Mouse (Mus musculus) forebrain, embryonic 11.5 days (tissue): ENCODE measurements at regions not wholly inside any gene's neighbourhood (a gene's known extent, or its start where the extent isn't known, plus 50 kb on each side); places are given as distances from the start of the nearest gene placed in this dataset.

Experiments used
- ATAC-seq: fragments of 200-750 bp; cut with Nextera tagmentation; replicated peaks from 2 replicates; pipeline ENCODE4 v1.8.0; 2017; ENCODE audit warnings: moderate TSS enrichment; ENCODE audit not compliant: low FRiP score
- DNase-seq: peaks from one replicate; pipeline ENCODE4 v3.0.0-alpha.2; 2017; ENCODE audit warnings: low spot score
- H3K27ac ChIP-seq: fragments of 300-500 bp; sonication (generic); 2 replicates; pipeline ENCODE4 v1.5.1; 2014; ENCODE audit warnings: low read depth, low read length
- H3K27me3 ChIP-seq: fragments of 300-500 bp; sonication (generic); 2 replicates; pipeline ENCODE4 v1.6.1; 2014; ENCODE audit warnings: mild to moderate bottlenecking, low read length, mixed read lengths; ENCODE audit not compliant: control insufficient read depth, insufficient read depth
- H3K36me3 ChIP-seq: fragments of 300-500 bp; sonication (generic); 2 replicates; pipeline ENCODE4 v1.6.1; 2014; ENCODE audit warnings: mild to moderate bottlenecking, low read length, moderate library complexity, mixed read lengths; ENCODE audit not compliant: control insufficient read depth, insufficient read depth
- H3K4me1 ChIP-seq: fragments of 300-500 bp; sonication (generic); replicated peaks from 2 replicates; pipeline ENCODE4 v1.6.1; 2014; ENCODE audit warnings: low read length, mixed read lengths; ENCODE audit not compliant: control insufficient read depth, insufficient read depth
- H3K4me2 ChIP-seq: fragments of 300-500 bp; sonication (generic); 2 replicates; pipeline ENCODE4 v1.6.1; 2014; ENCODE audit warnings: low read depth, mild to moderate bottlenecking, low read length, moderate library complexity, mixed read lengths; ENCODE audit not compliant: severe bottlenecking
- H3K4me3 ChIP-seq: fragments of 300-500 bp; sonication (generic); 2 replicates; pipeline ENCODE4 v1.5.1; 2014; ENCODE audit warnings: low read depth, low read length
- H3K9ac ChIP-seq: fragments of 300-500 bp; sonication (generic); 2 replicates; pipeline ENCODE4 v1.6.1; 2014; ENCODE audit warnings: low read length
- H3K9me3 ChIP-seq: fragments of 300-500 bp; sonication (generic); 2 replicates; pipeline ENCODE4 v1.6.1; 2016; ENCODE audit warnings: low read length, mixed read lengths; ENCODE audit not compliant: control insufficient read depth
- WGBS: fragments of 180-500 bp; shearing (Covaris S2); extraction: QIAGEN DNeasy Blood & Tissue Kit; methylation state at CpG from one replicate; pipeline ENCODE4 v1.1.7; 2014; 5-methylcytosine and 5-hydroxymethylcytosine counted together

DNA sequence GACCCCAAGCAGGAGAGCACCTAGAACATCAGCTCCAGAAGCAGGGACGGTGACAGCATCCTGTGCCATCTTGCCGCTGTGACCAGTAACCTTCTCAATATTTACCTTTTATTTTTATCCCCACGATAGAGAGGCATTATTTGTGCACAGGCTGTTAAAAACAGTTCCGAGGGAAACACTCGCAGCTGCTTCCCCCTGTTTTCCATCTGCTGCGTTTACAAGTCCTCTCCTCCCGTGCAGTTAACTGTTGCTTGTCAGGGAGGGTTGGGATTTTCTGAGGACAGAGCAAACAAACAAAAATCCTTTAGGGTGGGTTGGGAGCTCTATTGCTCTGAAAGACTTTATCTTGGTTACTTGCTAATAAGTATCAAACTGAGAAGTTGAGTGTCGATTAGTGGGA is 105.4 kb upstream of the Smyd2 start:
- ATAC-seq: no peak
- Histone ChIP-seq H3K4me1 (no peaks in the 10 kb centered on the region), H3K27ac (no peak overlapping the region), H3K27me3 (no peaks in the 10 kb centered on the region), H3K4me3 (no peak overlapping the region), H3K4me2 (no peak overlapping the region), H3K36me3 (no peaks in the 10 kb centered on the region), H3K9ac (no peak overlapping the region), H3K9me3 (no peaks in the 10 kb centered on the region)
- WGBS: 57% methylated on average over 8 of the region's 8 CpGs
- no peak for DNase-seq

DNA sequence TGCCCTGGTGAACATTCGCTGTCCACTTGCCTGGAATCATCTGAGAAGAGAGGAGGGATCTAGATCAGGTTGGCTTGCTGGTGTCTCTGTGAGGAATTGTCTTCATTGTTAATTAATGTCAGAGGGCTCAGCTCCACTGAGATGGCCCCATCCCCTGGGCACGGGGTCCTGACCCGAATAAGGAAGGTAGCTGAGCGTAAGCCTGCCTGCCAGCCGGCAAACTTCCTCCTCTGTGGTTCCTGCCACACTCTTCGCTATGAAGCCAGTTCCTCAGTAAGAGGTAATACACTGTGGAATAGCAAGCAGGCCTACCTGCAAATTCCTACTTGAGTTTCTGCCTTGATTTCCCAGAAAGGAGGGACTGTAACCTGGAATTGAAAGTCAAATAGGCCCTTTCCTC is 87.3 kb upstream of the Smyd2 start:
- Histone ChIP-seq H3K36me3 (no peaks in the 10 kb centered on the region), H3K9ac (no peak overlapping the region), H3K4me1 (peaks cover 4% of the 10 kb centered on the region; the same call in 1 of the 2 replicates), H3K27me3 (no peaks in the 10 kb centered on the region), H3K27ac (no peak overlapping the region), H3K4me3 (no peak overlapping the region), H3K9me3 (no peaks in the 10 kb centered on the region), H3K4me2 (no peak overlapping the region)
- ATAC-seq (no peak), DNase-seq (no peak)
- WGBS: 78% methylated on average over 6 of the region's 6 CpGs

DNA sequence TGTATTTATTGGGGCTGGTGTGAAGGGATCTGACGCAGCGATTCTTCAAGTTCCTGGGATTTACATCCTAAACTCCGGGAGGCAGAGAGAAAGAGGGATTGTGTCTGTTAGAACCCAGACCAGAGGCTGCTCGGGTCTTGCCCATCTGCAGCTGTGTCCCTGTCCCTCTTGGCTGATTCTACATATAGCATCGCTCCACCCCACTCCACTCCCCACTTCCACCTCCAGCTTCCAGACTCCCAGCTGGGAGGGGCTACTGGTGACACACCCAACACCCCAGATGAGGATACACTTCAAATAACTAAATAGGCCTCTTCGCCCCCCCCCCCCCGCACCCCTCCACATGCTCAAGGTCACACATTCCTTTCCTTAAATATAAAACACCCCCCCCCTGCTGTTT is 85.1 kb upstream of the Smyd2 start:
- whole genome bisulfite sequencing: 73% methylated on average over 7 of the region's 7 CpGs
- DNase-seq: no peak
- no peak overlapping the region for H3K27ac ChIP-seq

DNA sequence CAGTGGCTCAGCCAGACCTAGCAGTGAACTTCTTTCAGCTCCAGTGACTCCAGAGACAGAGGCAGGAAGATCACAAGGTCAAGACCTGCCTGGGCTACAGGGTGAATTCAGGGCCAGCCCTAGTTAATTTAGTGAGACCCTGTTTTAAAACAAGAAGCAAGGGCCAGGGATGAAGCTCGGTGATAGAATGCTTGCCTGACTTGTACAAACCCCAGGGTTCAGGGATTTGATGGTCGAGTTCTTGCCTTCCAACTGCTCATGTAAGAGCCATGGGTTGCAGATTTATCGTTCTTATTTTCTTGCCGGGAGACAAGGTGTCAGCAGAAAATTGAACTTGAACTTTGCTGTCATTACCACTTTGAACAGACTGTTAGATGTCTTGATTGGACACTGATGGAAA is 78.9 kb upstream of the Smyd2 start:
- no peak overlapping the region for H3K27ac ChIP-seq
- H3K4me3 ChIP-seq: no peak overlapping the region
- 83% methylated on average over 4 of the region's 4 CpGs for WGBS
- no peaks in the 10 kb centered on the region for H3K4me1 ChIP-seq
- H3K9ac ChIP-seq: no peak overlapping the region
- DNase-seq: no peak
- H3K4me2 ChIP-seq: no peak overlapping the region
- no peaks in the 10 kb centered on the region for H3K36me3 ChIP-seq
- no peak for ATAC-seq
- no peaks in the 10 kb centered on the region for H3K27me3 ChIP-seq
- H3K9me3 ChIP-seq: no peaks in the 10 kb centered on the region

More for the DNA sequence above, 85.1 kb upstream of the Smyd2 start:
- no peak for ATAC-seq
- peaks cover 4% of the 10 kb centered on the region; the same call in 1 of the 2 replicates for H3K4me1 ChIP-seq
- no peaks in the 10 kb centered on the region for H3K9me3 ChIP-seq
- no peak overlapping the region for H3K4me3 ChIP-seq
- no peak overlapping the region for H3K9ac ChIP-seq
- H3K36me3 ChIP-seq: no peaks in the 10 kb centered on the region
- H3K4me2 ChIP-seq: no peak overlapping the region
- H3K27me3 ChIP-seq: no peaks in the 10 kb centered on the region

DNA sequence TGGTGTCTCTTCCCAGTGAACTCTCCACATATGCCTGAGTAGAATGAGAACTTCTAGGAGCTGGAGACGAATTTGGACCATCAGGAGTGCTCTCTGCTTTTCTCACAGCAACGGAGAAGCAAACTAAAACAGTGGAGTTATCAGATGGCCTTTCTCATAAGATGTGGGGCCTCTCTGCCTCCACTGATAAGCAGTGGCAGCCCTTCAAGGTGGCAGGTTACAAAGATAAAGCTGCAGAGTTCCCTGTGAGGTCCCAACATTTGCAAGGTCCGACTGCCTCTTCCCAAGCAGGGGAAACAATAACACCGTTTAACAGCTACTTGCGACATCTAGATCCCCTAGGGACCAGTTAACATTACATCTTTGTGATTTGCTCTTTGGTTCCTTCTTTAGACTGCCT is 71.5 kb upstream of the Smyd2 start:
- no peaks in the 10 kb centered on the region for H3K36me3 ChIP-seq
- no peak overlapping the region for H3K9ac ChIP-seq
- 0 out of 2 replicates have a peak, but pooled peaks cover 1% of the 10 kb centered on the region for H3K4me1 ChIP-seq
- H3K4me3 ChIP-seq: no peak overlapping the region
- no peak overlapping the region for H3K4me2 ChIP-seq
- no peak overlapping the region for H3K27ac ChIP-seq
- no peak for DNase-seq
- no peaks in the 10 kb centered on the region for H3K27me3 ChIP-seq
- WGBS: 73% methylated on average over 5 of the region's 5 CpGs
- ATAC-seq: no peak
- H3K9me3 ChIP-seq: no peaks in the 10 kb centered on the region

DNA sequence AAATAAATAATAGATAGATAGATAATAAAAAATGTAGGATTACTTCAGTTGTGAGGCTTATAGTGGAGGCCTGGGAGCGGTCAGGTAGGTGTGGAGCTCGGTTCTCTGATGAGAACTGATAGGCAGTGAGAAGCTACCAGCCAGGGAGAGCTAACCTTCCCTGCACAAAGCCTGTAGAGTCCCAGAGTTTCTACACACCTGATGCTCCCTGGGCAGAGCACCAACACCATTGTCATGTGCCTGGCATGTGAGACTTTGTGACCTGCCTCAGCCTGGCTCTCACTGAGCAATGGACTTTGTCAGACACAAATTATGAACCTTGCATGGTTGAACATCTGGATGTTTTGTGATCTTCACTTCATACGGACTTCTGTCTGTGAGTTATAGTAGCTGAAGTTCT is 71.1 kb upstream of the Smyd2 start:
- DNase-seq: no peak
- WGBS: 88% methylated on average over 3 of the region's 3 CpGs
- no peaks in the 10 kb centered on the region for H3K9me3 ChIP-seq
- no peaks in the 10 kb centered on the region for H3K27me3 ChIP-seq
- H3K9ac ChIP-seq: no peak overlapping the region
- H3K4me3 ChIP-seq: no peak overlapping the region
- H3K4me1 ChIP-seq: 0 out of 2 replicates have a peak, but pooled peaks cover 1% of the 10 kb centered on the region
- no peak for ATAC-seq
- no peaks in the 10 kb centered on the region for H3K36me3 ChIP-seq
- H3K27ac ChIP-seq: no peak overlapping the region
- H3K4me2 ChIP-seq: no peak overlapping the region

DNA sequence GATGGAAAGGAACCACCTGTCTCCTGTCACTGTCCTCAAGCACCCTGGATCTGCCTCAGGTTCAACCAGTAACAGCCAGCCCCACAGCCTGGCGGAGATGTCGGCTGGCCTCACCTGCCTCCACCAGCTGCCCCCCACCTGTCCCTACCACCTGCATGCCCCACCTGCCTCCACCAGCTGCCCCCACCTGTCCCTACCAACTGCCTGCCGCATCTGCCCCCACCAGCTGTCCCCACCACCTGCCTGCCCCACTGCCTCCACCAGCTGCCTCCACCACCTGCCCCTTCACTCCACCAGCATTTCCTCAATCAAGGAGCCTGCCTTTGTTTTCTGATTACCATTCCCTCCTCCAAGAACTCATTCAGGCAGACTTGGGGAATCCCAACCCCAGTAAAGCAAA is 68.9 kb upstream of the Smyd2 start:
- H3K36me3 ChIP-seq: no peaks in the 10 kb centered on the region
- H3K27ac ChIP-seq: no peak overlapping the region

DNA sequence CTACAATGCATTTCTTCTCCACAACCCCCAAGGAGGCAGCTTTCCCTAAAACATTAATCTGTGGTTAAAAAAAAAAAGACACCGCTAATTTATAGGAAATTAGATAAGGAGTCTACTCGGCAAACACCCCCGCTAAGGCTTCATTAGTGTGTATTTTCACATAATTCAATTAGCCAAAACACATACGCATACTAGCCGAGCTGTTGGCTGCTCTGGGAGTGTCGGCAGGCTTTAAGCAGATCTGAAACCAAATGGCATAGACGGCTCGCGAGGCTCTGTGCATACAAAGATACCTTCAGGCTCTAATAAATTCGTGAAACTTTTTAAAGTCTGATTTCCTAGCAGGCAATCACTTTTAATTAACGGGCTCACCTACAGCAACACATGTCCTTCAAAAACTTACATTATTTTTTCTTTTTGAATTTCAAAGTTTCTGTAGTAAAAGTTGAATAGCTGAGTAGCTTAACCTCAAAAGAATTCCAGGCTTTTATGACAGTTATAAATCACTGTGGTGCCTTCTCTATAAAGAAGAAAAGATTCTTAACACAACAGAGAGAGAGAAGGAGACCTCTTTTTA is 68.0 kb upstream of the Smyd2 start:
- ATAC-seq (no peak), DNase-seq (no peak)
- no peak overlapping the region for H3K4me2 ChIP-seq
- no peaks in the 10 kb centered on the region for H3K36me3 ChIP-seq
- no peaks in the 10 kb centered on the region for H3K27me3 ChIP-seq
- no peak overlapping the region for H3K9ac ChIP-seq
- 0 out of 2 replicates have a peak, but pooled peaks cover 1% of the 10 kb centered on the region for H3K4me1 ChIP-seq
- H3K4me3 ChIP-seq: no peak overlapping the region
- H3K9me3 ChIP-seq: no peaks in the 10 kb centered on the region
- H3K27ac ChIP-seq: no peak overlapping the region
- 36% methylated on average over 11 of the region's 11 CpGs for WGBS

More for the DNA sequence above, 68.9 kb upstream of the Smyd2 start:
- 0 out of 2 replicates have a peak, but pooled peaks cover 1% of the 10 kb centered on the region for H3K4me1 ChIP-seq
- no peaks in the 10 kb centered on the region for H3K9me3 ChIP-seq
- ATAC-seq (no peak), DNase-seq (no peak)
- 85% methylated on average over 3 of the region's 3 CpGs for WGBS
- no peak overlapping the region for H3K4me3 ChIP-seq
- H3K27me3 ChIP-seq: no peaks in the 10 kb centered on the region
- H3K4me2 ChIP-seq: no peak overlapping the region
- no peak overlapping the region for H3K9ac ChIP-seq

DNA sequence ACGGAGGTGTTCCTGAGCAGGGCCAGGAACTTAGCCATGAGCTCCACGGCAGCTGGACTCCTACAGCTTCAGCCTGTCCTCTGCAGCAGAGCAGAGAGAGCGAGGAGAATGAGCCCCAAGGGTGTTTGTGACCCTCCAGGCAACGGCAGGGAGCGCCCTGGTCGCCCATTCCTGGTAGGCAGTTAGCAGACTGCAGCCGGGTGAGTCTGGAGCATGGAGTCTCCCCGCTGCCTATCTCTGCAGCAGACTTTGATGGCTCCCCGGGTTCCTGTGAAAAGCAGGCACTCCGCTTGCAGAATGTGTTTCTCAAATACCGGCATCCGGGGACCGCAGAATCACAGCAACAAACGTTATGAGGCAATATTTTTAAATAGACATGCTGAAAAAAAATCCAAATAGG is 67.2 kb upstream of the Smyd2 start:
- no peak overlapping the region for H3K4me3 ChIP-seq
- 0 out of 2 replicates have a peak, but pooled peaks cover 1% of the 10 kb centered on the region for H3K4me1 ChIP-seq
- WGBS: 57% methylated on average over 14 of the region's 14 CpGs
- ATAC-seq (no peak), DNase-seq (no peak)
- no peaks in the 10 kb centered on the region for H3K36me3 ChIP-seq
- no peak overlapping the region for H3K27ac ChIP-seq
- no peaks in the 10 kb centered on the region for H3K27me3 ChIP-seq
- no peak overlapping the region for H3K9ac ChIP-seq
- H3K4me2 ChIP-seq: no peak overlapping the region
- H3K9me3 ChIP-seq: no peaks in the 10 kb centered on the region
